Mouse (Mus musculus): ENCODE data around the gene Slc24a4.

- TF ChIP-seq POLR2A (IDR thresholded peaks at IDR 0.05; ENCODE audit: borderline replicate concordance, insufficient read depth, low read length) = no peak
- no peak for TF ChIP-seq CTCF (IDR thresholded peaks at IDR 0.05; ENCODE audit: borderline replicate concordance, insufficient read depth, low read depth, low read length)
These were observed 182.9 kb downstream of the Slc24a4 start for GRCm38 (mm10) chr12:102311454-102311853.

All from cerebellum, adult 2 months (tissue).